Comparison of ENCODE assay signal across 13 mouse cellular contexts in genomic region chr17:64018870-64019269, GRCm38 (mm10).
"Had no signal": no experiment of that assay in that cellular context is flagged by ENCODE, and none has a peak within 500 bp of the region (broad histone marks: within the 10 kb centered on the region; RNA-seq: fewer than 3 reads in every experiment).

No protein-coding gene starts in this region.

- H3K27me3 ChIP-seq: limb, embryonic 13.5 days had no signal

- H3K9ac ChIP-seq: limb, embryonic 13.5 days; lung, embryonic 14.5 days had no signal

- ATAC-seq: lung, postnatal 0 days had no signal

- DNase-seq: kidney, adult 18-20 months; kidney, adult 9 months; kidney, postnatal 25 days; layer of hippocampus, adult 9-11 months; lung, embryonic 14.5 days; thymus, adult 18-20 months; thymus, postnatal 36 days had no signal

- H3K27ac ChIP-seq: limb, embryonic 10.5 days; limb, embryonic 13.5 days; macrophage; midbrain, embryonic 10.5 days had no signal

- H3K36me3 ChIP-seq: limb, embryonic 10.5 days; limb, embryonic 13.5 days; midbrain, embryonic 10.5 days had no signal

- H3K4me3 ChIP-seq: layer of hippocampus, adult 2 months; limb, embryonic 10.5 days; limb, embryonic 13.5 days; midbrain, embryonic 10.5 days had no signal

- H3K4me1 ChIP-seq: limb, embryonic 10.5 days had no signal

- H3K9me3 ChIP-seq: limb, embryonic 10.5 days; limb, embryonic 13.5 days; midbrain, embryonic 10.5 days had no signal

- H3K4me2 ChIP-seq: limb, embryonic 13.5 days; lung, embryonic 14.5 days had no signal
